Mouse (Mus musculus): Measurements from ENCODE around the gene Pxt1.

GRCm38 (mm10) chr17:28899427-28899826 lies 44.2 kb downstream of the Pxt1 start:
- TF ChIP-seq POLR2A (IDR thresholded peaks at IDR 0.05; ENCODE audit: low read depth, low read length) = no peak
- no peak for TF ChIP-seq CTCF (IDR thresholded peaks at IDR 0.05; ENCODE audit: borderline replicate concordance, insufficient read depth, low read length)

Measured in embryonic fibroblast, embryonic 13.5 days (primary cell).